Mouse (Mus musculus) spleen, adult 2 months (tissue): Measurements from ENCODE around the gene Serpina3g. TPM values are rescaled to one million over a fixed set of nuclear protein-coding genes. Genes with fewer than 3 reads are reported as not detected.
"Not testable (repeated sequence)": the region's sequence is repeated elsewhere in the genome, so short reads cannot be mapped to it uniquely, and the experiment has no call there.

ENCODE experiments used
- DNase-seq, 2 experiments: peaks; one replicate each; pipeline versions ENCODE4 v3.0.0 to v3.0.0-alpha.2; 2012 to 2021; ENCODE audit warnings: low spot score in 2 of 2, low read depth in 1 of 2
- H3K27ac ChIP-seq: fragments of 200-500 bp; 2 replicates; pipeline ENCODE4 v1.5.1; 2012; ENCODE audit warnings: low read length, inconsistent platforms; ENCODE audit not compliant: insufficient read depth
- H3K27me3 ChIP-seq: fragments of 200-500 bp; 2 replicates; pipeline ENCODE4 v1.6.1; 2012; ENCODE audit warnings: mild to moderate bottlenecking, moderate library complexity, low read length, inconsistent platforms; ENCODE audit not compliant: control insufficient read depth, insufficient read depth
- H3K36me3 ChIP-seq: fragments of 200-500 bp; 2 replicates; pipeline ENCODE4 v1.6.1; 2012; ENCODE audit warnings: mild to moderate bottlenecking, low read length, inconsistent platforms; ENCODE audit not compliant: control insufficient read depth, insufficient read depth
- H3K4me1 ChIP-seq: fragments of 200-500 bp; 2 replicates; pipeline ENCODE4 v1.6.1; 2011; ENCODE audit warnings: inconsistent platforms; ENCODE audit not compliant: control insufficient read depth, insufficient read depth, insufficient read length
- H3K4me3 ChIP-seq: fragments of 200-500 bp; 2 replicates; pipeline ENCODE4 v1.5.1; 2011; ENCODE audit warnings: mild to moderate bottlenecking, inconsistent platforms; ENCODE audit not compliant: insufficient read depth, insufficient read length; ENCODE audit errors: extremely low read depth
- CTCF ChIP-seq: fragments of 200-500 bp; IDR thresholded peaks from 2 replicates; pipeline ENCODE4 v1.5.1; 2011; ENCODE audit warnings: mild to moderate bottlenecking, inconsistent platforms; ENCODE audit not compliant: insufficient read depth, insufficient read length, insufficient replicate concordance; ENCODE audit errors: extremely low read depth
- POLR2A ChIP-seq: fragments of 200-500 bp; IDR thresholded peaks from 2 replicates; pipeline ENCODE4 v1.6.1; 2011; ENCODE audit warnings: low read depth, low read length, inconsistent platforms
- WGBS: fragments of 180-500 bp; shearing (Covaris S2); methylation state at CpG from one replicate; pipeline ENCODE4 v1.1.7; 2018; 5-methylcytosine and 5-hydroxymethylcytosine counted together
- polyA plus RNA-seq: library from polyadenylated mRNA; depleted of rRNA; stranded (reverse); fragments of >200 nt; gene quantifications from 2 replicates; pipeline ENCODE4 v1.2.3, GENCODE M21; 2012

The Serpina3g gene
- polyA plus RNA-seq, 1 experiment: 82.5 TPM

GRCm38 (mm10) chr12:104215249-104215648, 20.8 kb upstream of the Serpina3g start:
- 68% methylated on average over 1 of the region's 1 CpGs for WGBS
- H3K4me3 ChIP-seq: no peak overlapping the region
- no peak overlapping the region for H3K27ac ChIP-seq
- H3K27me3 ChIP-seq: no peaks in the 10 kb centered on the region
- H3K36me3 ChIP-seq: no peaks in the 10 kb centered on the region
- DNase-seq: no peak
- TF ChIP-seq CTCF: no peak
- TF ChIP-seq POLR2A: no peak
- peaks cover 11% of the 10 kb centered on the region; the same call in 1 of the 2 replicates for H3K4me1 ChIP-seq

- Histone ChIP-seq H3K4me3 (no peak overlapping the region), H3K36me3 (no peaks in the 10 kb centered on the region), H3K27me3 (no peaks in the 10 kb centered on the region), H3K27ac (no peak overlapping the region), H3K4me1 (peaks cover 2% of the 10 kb centered on the region; the same call in 1 of the 2 replicates)
- WGBS: 92% methylated on average over 1 of the region's 1 CpGs
- DNase-seq: no peak
- TF ChIP-seq POLR2A (no peak), CTCF (no peak)
Measured at GRCm38 (mm10) chr12:104221616-104222015, 14.4 kb upstream of the Serpina3g start.

- TF ChIP-seq POLR2A (no peak), CTCF (no peak)
- Histone ChIP-seq H3K27me3 (no peaks in the 10 kb centered on the region), H3K36me3 (no peaks in the 10 kb centered on the region), H3K4me3 (no peak overlapping the region), H3K27ac (no peak overlapping the region), H3K4me1 (peaks cover 2% of the 10 kb centered on the region; the same call in 1 of the 2 replicates)
- 27% methylated on average over 1 of the region's 1 CpGs for WGBS
- no peak for DNase-seq
Measured at GRCm38 (mm10) chr12:104223690-104224089, 12.4 kb upstream of the Serpina3g start.

GRCm38 (mm10) chr12:104224598-104225300, 11.3 kb upstream of the Serpina3g start:
- no peak for TF ChIP-seq POLR2A
- no peak for TF ChIP-seq CTCF
- DNase-seq: no peak
- Histone ChIP-seq H3K4me3 (no peak overlapping the region), H3K27ac (no peak overlapping the region), H3K27me3 (no peaks in the 10 kb centered on the region), H3K4me1 (peaks cover 2% of the 10 kb centered on the region; the same call in 1 of the 2 replicates), H3K36me3 (no peaks in the 10 kb centered on the region)
- WGBS: 41% methylated on average over 7 of the region's 7 CpGs

- TF ChIP-seq POLR2A (no peak), CTCF (no peak)
- Histone ChIP-seq H3K4me3 (no peak overlapping the region), H3K27me3 (no peaks in the 10 kb centered on the region), H3K36me3 (no peaks in the 10 kb centered on the region), H3K4me1 (no peaks in the 10 kb centered on the region; the same call in 1 of the 2 replicates), H3K27ac (no peak overlapping the region)
- DNase-seq: no peak
- WGBS: 43% methylated on average over 2 of the region's 2 CpGs
Measured at GRCm38 (mm10) chr12:104230762-104231161, 5.3 kb upstream of the Serpina3g start.

- not testable (repeated sequence) for H3K4me1 ChIP-seq, H3K4me3 ChIP-seq, H3K27me3 ChIP-seq, H3K36me3 ChIP-seq, H3K27ac ChIP-seq, DNase-seq
- 77% methylated on average over 1 of the region's 1 CpGs for WGBS
Measured at GRCm38 (mm10) chr12:104238048-104238447, 2.0 kb downstream of the Serpina3g start.

GRCm38 (mm10) chr12:104243307-104243706, 7.3 kb downstream of the Serpina3g start:
- TF ChIP-seq POLR2A (no peak), CTCF (no peak)
- peaks cover 5% of the 10 kb centered on the region for H3K36me3 ChIP-seq
- no peaks in the 10 kb centered on the region for H3K27me3 ChIP-seq
- H3K27ac ChIP-seq: no peak overlapping the region
- DNase-seq: no peak
- peaks cover 2% of the 10 kb centered on the region; the same call in 1 of the 2 replicates for H3K4me1 ChIP-seq
- H3K4me3 ChIP-seq: no peak overlapping the region
